Mouse (Mus musculus) MEL (cell line): ENCODE data around the gene Defb45.

ENCODE experiments used
- BHLHE40 ChIP-seq: IDR thresholded peaks from 2 replicates; pipeline ENCODE4 v1.6.1; 2012; ENCODE audit warnings: low read depth, mild to moderate bottlenecking, inconsistent platforms, low read length, improper control_type of control experiment, borderline replicate concordance
- CTCF ChIP-seq, 3 experiments: IDR thresholded peaks in 2 of 3; conservative IDR thresholded peaks in 1 of 3; 2 replicates each; pipeline ENCODE4 v1.5.1; 2011 to 2012; ENCODE audit warnings: low read length in 3 of 3, low read depth in 2 of 3, mild to moderate bottlenecking in 2 of 3, improper control_type of control experiment in 1 of 3, inconsistent platforms in 1 of 3, mixed read lengths in 1 of 3, moderate library complexity in 1 of 3; ENCODE audit not compliant: control insufficient read depth in 1 of 3, insufficient read depth in 1 of 3, poor library complexity in 1 of 3, severe bottlenecking in 1 of 3
- E2F4 ChIP-seq: IDR thresholded peaks from 2 replicates; pipeline ENCODE4 v1.6.1; 2011; ENCODE audit warnings: low read depth, low read length, improper control_type of control experiment, borderline replicate concordance
- GATA1 ChIP-seq: IDR thresholded peaks from 2 replicates; pipeline ENCODE4 v1.6.1; 2011; ENCODE audit warnings: low read depth, low read length, improper control_type of control experiment
- MAX ChIP-seq: IDR thresholded peaks from 2 replicates; pipeline ENCODE4 v1.6.1; 2011; ENCODE audit warnings: low read length, improper control_type of control experiment
- POLR2A ChIP-seq, 2 experiments: IDR thresholded peaks; 2 replicates each; pipeline ENCODE4 v1.6.1; 2011 to 2012; ENCODE audit warnings: low read length in 2 of 2, mild to moderate bottlenecking in 2 of 2, control low read depth in 1 of 2, improper control_type of control experiment in 1 of 2, low read depth in 1 of 2, moderate library complexity in 1 of 2; ENCODE audit not compliant: control insufficient read depth in 1 of 2, insufficient read depth in 1 of 2, poor library complexity in 1 of 2
- POLR2AphosphoS2 ChIP-seq: IDR thresholded peaks from 2 replicates; pipeline ENCODE4 v1.6.1; 2011; ENCODE audit warnings: low read length, improper control_type of control experiment
- TAL1 ChIP-seq: IDR thresholded peaks from 2 replicates; pipeline ENCODE4 v1.6.1; 2012; ENCODE audit warnings: mild to moderate bottlenecking, inconsistent platforms, low read length, moderate library complexity, mixed read lengths
- USF2 ChIP-seq, 2 experiments: IDR thresholded peaks; 2 replicates each; pipeline ENCODE4 v1.6.1; 2011 to 2012; ENCODE audit warnings: improper control_type of control experiment in 2 of 2, low read length in 2 of 2, borderline replicate concordance in 1 of 2, inconsistent platforms in 1 of 2, low read depth in 1 of 2, mild to moderate bottlenecking in 1 of 2; ENCODE audit not compliant: insufficient read depth in 1 of 2
- ZKSCAN1 ChIP-seq: IDR thresholded peaks from 2 replicates; pipeline ENCODE4 v1.6.1; 2012; ENCODE audit warnings: low read depth, mild to moderate bottlenecking, inconsistent platforms, low read length, improper control_type of control experiment, moderate library complexity
- ZNF384 ChIP-seq: IDR thresholded peaks from 2 replicates; pipeline ENCODE4 v1.6.1; 2012; ENCODE audit warnings: low read depth, mild to moderate bottlenecking, inconsistent platforms, low read length, improper control_type of control experiment

DNA sequence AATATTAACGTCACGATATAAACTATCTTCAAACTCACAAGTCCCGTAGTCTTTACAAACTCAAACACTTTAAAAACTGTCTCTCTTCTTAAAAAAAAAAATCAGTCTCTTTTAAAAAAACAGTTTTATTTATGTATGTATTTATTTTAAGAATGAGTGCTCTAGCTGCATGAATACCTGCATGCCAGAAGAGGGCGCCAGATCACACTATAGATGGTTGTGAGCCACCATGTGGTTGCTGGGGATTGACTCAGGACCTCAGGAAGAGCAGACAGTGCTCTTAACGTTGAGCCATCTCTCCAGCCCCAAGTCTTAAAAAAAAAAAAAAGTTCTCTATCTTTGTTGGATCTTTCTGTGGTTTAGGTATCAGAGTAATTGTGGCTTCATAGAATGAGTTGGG, 18.2 kb upstream of the Defb45 start:
- no peak for TF ChIP-seq MAX
- TF ChIP-seq E2F4: no peak
- no peak for TF ChIP-seq ZKSCAN1
- TF ChIP-seq POLR2AphosphoS2: no peak
- peak; percentile 12 to 62 (median 59); a peak in 4 of 6 replicates for TF ChIP-seq CTCF (IDR thresholded peaks at IDR 0.05 in 2 of 3, conservative IDR thresholded peaks at IDR 0.05 in 1 of 3; ENCODE audit: control insufficient read depth in 1 of 3, insufficient read depth in 1 of 3, low read depth in 2 of 3, low read length in 3 of 3, poor library complexity in 1 of 3, severe bottlenecking in 1 of 3)
- no peak for TF ChIP-seq POLR2A (IDR thresholded peaks at IDR 0.05; ENCODE audit: control insufficient read depth in 1 of 2, insufficient read depth in 1 of 2, low read depth in 1 of 2, low read length in 2 of 2, poor library complexity in 1 of 2)
- no peak for TF ChIP-seq GATA1
- TF ChIP-seq USF2 (IDR thresholded peaks at IDR 0.05; ENCODE audit: borderline replicate concordance in 1 of 2, insufficient read depth in 1 of 2, low read depth in 1 of 2, low read length in 2 of 2): no peak
- no peak for TF ChIP-seq TAL1
- no peak for TF ChIP-seq ZNF384
- TF ChIP-seq BHLHE40: no peak
